Mouse (Mus musculus): ENCODE results near the gene Coro1c. TPM values are rescaled to one million over a fixed set of nuclear protein-coding genes. Genes with fewer than 3 reads are reported as not detected.

Coro1c gene
- polyA plus RNA-seq, 1 experiment = 2.0 TPM

- TF ChIP-seq TAL1 (IDR thresholded peaks at IDR 0.05; ENCODE audit: low read length) (no peak), GATA1 (IDR thresholded peaks at IDR 0.05; ENCODE audit: low read length) (no peak)
- H3K27me3 ChIP-seq (ENCODE audit: control insufficient read depth) = no peaks in the 10 kb centered on the region
- no peak overlapping the region for H3K4me3 ChIP-seq (replicated peaks)
- H3K36me3 ChIP-seq (ENCODE audit: control insufficient read depth) = peaks cover 100% of the 10 kb centered on the region
- H3K4me1 ChIP-seq (ENCODE audit: control insufficient read depth) = peaks cover 26% of the 10 kb centered on the region
- H3K9me3 ChIP-seq (ENCODE audit: control insufficient read depth, low read length) = peaks cover 2% of the 10 kb centered on the region
These were observed 38.7 kb upstream of the Coro1c start for GRCm38 (mm10) chr5:113947280-113947679.

GRCm38 (mm10) chr5:113945126-113945525 is 36.6 kb upstream of the Coro1c start:
- Histone ChIP-seq H3K9me3 (ENCODE audit: control insufficient read depth, low read length) (peaks cover 3% of the 10 kb centered on the region), H3K36me3 (ENCODE audit: control insufficient read depth) (peaks cover 100% of the 10 kb centered on the region), H3K27me3 (ENCODE audit: control insufficient read depth) (no peaks in the 10 kb centered on the region), H3K4me1 (ENCODE audit: control insufficient read depth) (peaks cover 7% of the 10 kb centered on the region), H3K4me3 (replicated peaks) (no peak overlapping the region)
- no peak for TF ChIP-seq TAL1 (IDR thresholded peaks at IDR 0.05; ENCODE audit: low read length)
- TF ChIP-seq GATA1 (IDR thresholded peaks at IDR 0.05; ENCODE audit: low read length) = no peak

GRCm38 (mm10) chr5:113943328-113943727 is 34.8 kb upstream of the Coro1c start:
- Histone ChIP-seq H3K36me3 (ENCODE audit: control insufficient read depth) (peaks cover 99% of the 10 kb centered on the region), H3K9me3 (ENCODE audit: control insufficient read depth, low read length) (peaks cover 3% of the 10 kb centered on the region), H3K27me3 (ENCODE audit: control insufficient read depth) (no peaks in the 10 kb centered on the region), H3K4me1 (ENCODE audit: control insufficient read depth) (peaks cover 5% of the 10 kb centered on the region), H3K4me3 (replicated peaks) (no peak overlapping the region)
- no peak for TF ChIP-seq GATA1 (IDR thresholded peaks at IDR 0.05; ENCODE audit: low read length)
- TF ChIP-seq TAL1 (IDR thresholded peaks at IDR 0.05; ENCODE audit: low read length) = no peak

GRCm38 (mm10) chr5:113942580-113942979 is 34.0 kb upstream of the Coro1c start:
- Histone ChIP-seq H3K9me3 (ENCODE audit: control insufficient read depth, low read length) (peaks cover 3% of the 10 kb centered on the region), H3K36me3 (ENCODE audit: control insufficient read depth) (peaks cover 99% of the 10 kb centered on the region), H3K27me3 (ENCODE audit: control insufficient read depth) (no peaks in the 10 kb centered on the region), H3K4me3 (replicated peaks) (no peak overlapping the region), H3K4me1 (ENCODE audit: control insufficient read depth) (peaks cover 9% of the 10 kb centered on the region)
- TF ChIP-seq GATA1 (IDR thresholded peaks at IDR 0.05; ENCODE audit: low read length) (no peak), TAL1 (IDR thresholded peaks at IDR 0.05; ENCODE audit: low read length) (no peak)

- Histone ChIP-seq H3K27me3 (ENCODE audit: control insufficient read depth) (no peaks in the 10 kb centered on the region), H3K9me3 (ENCODE audit: control insufficient read depth, low read length) (peaks cover 3% of the 10 kb centered on the region), H3K4me3 (replicated peaks) (no peak overlapping the region), H3K4me1 (ENCODE audit: control insufficient read depth) (peaks cover 13% of the 10 kb centered on the region), H3K36me3 (ENCODE audit: control insufficient read depth) (peaks cover 71% of the 10 kb centered on the region)
- TF ChIP-seq GATA1 (IDR thresholded peaks at IDR 0.05; ENCODE audit: low read length) (no peak), TAL1 (IDR thresholded peaks at IDR 0.05; ENCODE audit: low read length) (no peak)
These were observed 30.8 kb upstream of the Coro1c start for GRCm38 (mm10) chr5:113939263-113939900.

- peaks cover 3% of the 10 kb centered on the region for H3K9me3 ChIP-seq (ENCODE audit: control insufficient read depth, low read length)
- H3K4me3 ChIP-seq (replicated peaks) = no peak overlapping the region
- H3K36me3 ChIP-seq (ENCODE audit: control insufficient read depth) = peaks cover 54% of the 10 kb centered on the region
- no peaks in the 10 kb centered on the region for H3K27me3 ChIP-seq (ENCODE audit: control insufficient read depth)
- peaks cover 21% of the 10 kb centered on the region for H3K4me1 ChIP-seq (ENCODE audit: control insufficient read depth)
- no peak for TF ChIP-seq GATA1 (IDR thresholded peaks at IDR 0.05; ENCODE audit: low read length)
- no peak for TF ChIP-seq TAL1 (IDR thresholded peaks at IDR 0.05; ENCODE audit: low read length)
These were observed 29.1 kb upstream of the Coro1c start for GRCm38 (mm10) chr5:113937650-113938049.

GRCm38 (mm10) chr5:113933889-113934288 is 25.3 kb upstream of the Coro1c start:
- peaks cover 5% of the 10 kb centered on the region for H3K27me3 ChIP-seq (ENCODE audit: control insufficient read depth)
- no peak for TF ChIP-seq GATA1 (IDR thresholded peaks at IDR 0.05; ENCODE audit: low read length)
- no peak for TF ChIP-seq TAL1 (IDR thresholded peaks at IDR 0.05; ENCODE audit: low read length)
- H3K36me3 ChIP-seq (ENCODE audit: control insufficient read depth) = peaks cover 17% of the 10 kb centered on the region
- peaks cover 22% of the 10 kb centered on the region for H3K4me1 ChIP-seq (ENCODE audit: control insufficient read depth)
- no peak overlapping the region for H3K4me3 ChIP-seq (replicated peaks)
- H3K9me3 ChIP-seq (ENCODE audit: control insufficient read depth, low read length) = peaks cover under 1% of the 10 kb centered on the region; the same call in 1 of the 2 replicates

GRCm38 (mm10) chr5:113933480-113933879 is 24.9 kb upstream of the Coro1c start:
- Histone ChIP-seq H3K4me3 (replicated peaks) (no peak overlapping the region), H3K36me3 (ENCODE audit: control insufficient read depth) (peaks cover 13% of the 10 kb centered on the region), H3K9me3 (ENCODE audit: control insufficient read depth, low read length) (peaks cover 3% of the 10 kb centered on the region; the same call in 1 of the 2 replicates), H3K4me1 (ENCODE audit: control insufficient read depth) (peaks cover 22% of the 10 kb centered on the region), H3K27me3 (ENCODE audit: control insufficient read depth) (peaks cover 5% of the 10 kb centered on the region)
- no peak for TF ChIP-seq GATA1 (IDR thresholded peaks at IDR 0.05; ENCODE audit: low read length)
- TF ChIP-seq TAL1 (IDR thresholded peaks at IDR 0.05; ENCODE audit: low read length) = no peak

- peaks cover 1% of the 10 kb centered on the region for H3K36me3 ChIP-seq (ENCODE audit: control insufficient read depth)
- peaks cover 19% of the 10 kb centered on the region for H3K4me1 ChIP-seq (ENCODE audit: control insufficient read depth)
- H3K9me3 ChIP-seq (ENCODE audit: control insufficient read depth, low read length) = peaks cover 6% of the 10 kb centered on the region; the same call in 1 of the 2 replicates
- peaks cover 5% of the 10 kb centered on the region for H3K27me3 ChIP-seq (ENCODE audit: control insufficient read depth)
- no peak overlapping the region for H3K4me3 ChIP-seq (replicated peaks)
- TF ChIP-seq TAL1 (IDR thresholded peaks at IDR 0.05; ENCODE audit: low read length) = no peak
- TF ChIP-seq GATA1 (IDR thresholded peaks at IDR 0.05; ENCODE audit: low read length) = no peak
These were observed 23.8 kb upstream of the Coro1c start for GRCm38 (mm10) chr5:113932310-113932709.
